Mouse (Mus musculus): ENCODE measurements around the gene Ndufb2. TPM values are rescaled to one million over a fixed set of nuclear protein-coding genes. Genes with fewer than 3 reads are reported as not detected.

Ndufb2 gene
- 98.3 and 115 TPM in 2 replicates for polyA plus RNA-seq (2012; rRNA removed)

DNA sequence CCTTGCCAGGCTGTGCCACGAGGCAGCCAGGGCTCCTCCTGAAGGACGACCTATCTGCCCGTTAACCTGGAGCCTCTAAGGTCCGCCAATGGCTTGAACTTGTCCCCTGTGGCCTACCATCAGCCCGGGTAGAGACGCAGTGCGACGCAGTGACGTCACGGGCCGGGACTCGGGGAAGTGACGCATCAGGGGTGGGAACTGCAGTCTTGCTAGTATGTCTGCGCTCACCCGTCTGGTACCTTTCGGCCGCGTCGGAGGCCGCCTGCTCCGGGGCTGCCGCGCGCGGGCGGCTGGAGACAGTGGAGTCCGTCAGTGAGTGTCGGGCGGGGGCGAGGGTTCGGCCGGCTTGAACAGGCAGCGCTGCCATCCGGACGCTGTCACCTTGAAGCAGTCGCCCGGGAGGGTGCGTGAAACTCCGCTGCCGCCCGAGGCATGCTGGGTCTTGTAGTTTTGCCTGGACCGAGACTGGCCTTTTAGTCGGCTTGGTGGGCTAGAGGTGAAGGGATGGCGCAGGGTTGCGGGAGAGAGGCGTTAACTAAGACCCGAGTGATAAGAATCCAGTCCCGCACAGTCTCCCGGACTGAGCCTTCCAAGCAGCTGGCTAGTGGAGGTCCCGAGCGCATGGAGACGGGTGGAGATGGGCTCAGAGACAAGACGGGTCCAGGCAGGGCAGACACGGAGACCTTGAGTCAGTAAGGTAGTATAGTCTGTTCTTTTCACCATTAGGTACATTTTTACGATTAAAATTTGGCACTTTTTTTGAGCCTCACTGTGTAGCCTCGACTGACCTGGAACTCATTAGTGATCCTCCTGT is at the start of gene Ndufb2:
Gene Ndufb2, plus strand, starts transcription at position 174 of the 814 bp plus-strand sequence.

DNA sequence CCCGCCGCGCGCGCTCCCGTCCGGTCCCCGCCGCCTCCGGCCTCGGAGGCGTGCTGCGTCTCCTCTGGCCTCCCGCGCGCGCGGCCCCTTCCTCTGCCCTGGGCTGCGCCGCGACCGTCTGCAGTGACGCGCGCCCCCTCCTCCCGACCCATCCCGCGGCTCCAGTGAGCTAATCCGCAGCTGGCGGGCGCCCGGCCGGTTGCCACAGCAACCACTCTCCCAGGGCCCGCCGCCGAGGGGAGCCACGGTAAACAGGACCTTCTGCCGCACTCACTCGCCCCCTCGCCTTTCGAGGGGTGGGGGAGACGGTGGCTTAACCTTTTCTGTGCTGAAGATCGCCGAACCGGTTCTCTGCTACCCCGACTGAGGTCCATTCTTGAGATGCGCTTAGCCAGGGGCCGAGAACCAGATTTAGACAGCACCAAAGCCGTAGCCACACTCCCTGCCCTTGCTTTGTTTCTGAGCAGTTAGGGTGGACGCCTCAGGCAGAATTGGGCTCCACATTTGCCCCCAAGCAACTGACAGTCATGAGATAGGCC is 34.6 kb upstream of the Ndufb2 start, which contains the start of gene Dennd2a:
Gene Dennd2a, minus strand, starts transcription at position 145 of the 539 bp plus-strand sequence.

DNA sequence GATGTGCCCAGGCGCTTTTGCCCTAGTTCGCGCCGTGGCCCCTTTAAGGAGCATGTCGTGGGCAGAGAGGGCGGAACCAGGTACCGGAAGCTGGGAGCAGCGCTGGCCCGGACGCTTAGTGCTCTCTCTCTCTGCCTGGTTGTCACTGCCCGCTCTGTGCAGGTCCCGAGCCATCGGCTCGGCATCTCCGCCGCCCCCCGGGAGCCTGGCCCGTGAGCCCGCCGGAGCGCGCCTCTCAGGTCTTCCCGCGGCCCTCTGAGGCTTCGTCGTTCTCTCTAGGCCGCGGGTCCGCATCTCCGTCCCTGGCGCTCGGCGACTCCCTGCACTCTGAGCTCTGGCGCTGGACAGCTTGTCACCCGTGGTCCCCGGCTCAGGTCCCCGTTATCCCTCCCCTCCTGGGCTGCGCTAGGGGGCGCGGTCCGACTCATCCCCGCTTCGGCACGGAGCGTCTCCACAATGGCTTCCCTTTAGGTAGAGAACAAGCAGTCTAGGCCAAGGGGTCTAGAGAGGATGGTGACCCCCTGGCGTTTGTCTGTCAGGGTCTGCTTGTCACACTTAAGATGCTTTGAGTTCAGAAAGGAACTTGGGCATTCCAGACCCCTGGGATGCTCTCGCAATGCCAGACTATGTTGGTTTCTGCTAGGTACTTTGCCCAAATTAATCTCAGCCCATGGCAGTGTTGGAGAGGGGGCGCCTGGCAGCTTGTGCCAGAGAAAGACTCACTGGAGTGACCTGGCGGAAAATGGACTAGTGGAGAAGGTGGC is 18.4 kb upstream of the Ndufb2 start, which contains the start of gene Adck2:
Gene Adck2, plus strand, starts transcription at position 83 of the 764 bp plus-strand sequence.

DNA sequence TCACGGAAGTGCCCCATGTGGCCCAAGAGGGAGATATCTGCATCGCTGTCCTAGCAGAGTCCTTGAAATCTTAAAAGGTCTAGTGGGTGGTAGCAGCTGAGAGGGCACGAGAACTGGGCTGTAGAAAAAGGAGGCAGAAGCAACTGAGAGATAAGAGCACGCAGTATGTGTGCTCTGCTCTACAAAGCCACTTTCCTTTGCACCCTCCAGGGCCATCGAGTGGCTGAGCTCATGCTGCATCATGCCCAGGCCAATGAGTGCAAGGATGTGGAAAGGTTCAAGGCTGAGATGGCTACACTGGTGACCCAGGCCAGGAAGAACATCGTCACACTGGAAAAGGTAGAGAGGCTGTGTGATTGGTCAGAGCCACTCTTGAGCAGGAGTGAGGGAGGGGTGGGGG is 6.9 kb upstream of the Ndufb2 start, which contains the start of gene Gm42420:
Gene Gm42420, plus strand, starts transcription at position 237 of the 400 bp plus-strand sequence.

Other genes with a start within 250 kb of the Ndufb2 start
- gene Slc37a3, start 214.9 kb upstream of the Ndufb2 start, polyA plus RNA-seq (2012; rRNA removed) = 32.2 and 33.8 TPM in 2 replicates
- 0.19 and 0.53 TPM in 2 replicates for gene Rab19, start 211.4 kb upstream of the Ndufb2 start, polyA plus RNA-seq (2012; rRNA removed)
- gene Mkrn1, start 172.1 kb upstream of the Ndufb2 start, polyA plus RNA-seq (2012; rRNA removed) = 65.7 and 115 TPM in 2 replicates
- 50.0 and 66.4 TPM in 2 replicates for gene Dennd2a, start 34.7 kb upstream of the Ndufb2 start, polyA plus RNA-seq (2012; rRNA removed)
- gene Adck2, start 18.7 kb upstream of the Ndufb2 start, polyA plus RNA-seq (2012; rRNA removed) = 10.6 and 15.3 TPM in 2 replicates
- gene Gm42420, start 6.8 kb upstream of the Ndufb2 start, polyA plus RNA-seq (2012; rRNA removed) = 0.63 TPM in 1 of 2 replicates, not detected in the other
- gene Braf, start 132.9 kb downstream of the Ndufb2 start, polyA plus RNA-seq (2012; rRNA removed) = 11.6 and 18.5 TPM in 2 replicates
- gene Mrps33, start 218.4 kb downstream of the Ndufb2 start, polyA plus RNA-seq (2012; rRNA removed) = 240 and 256 TPM in 2 replicates